Mouse (Mus musculus) midbrain, embryonic 16.5 days (tissue): ENCODE results near the gene Ehmt2. TPM values are rescaled to one million over a fixed set of nuclear protein-coding genes. Genes with fewer than 3 reads are reported as not detected.
"Not testable (repeated sequence)": the region's sequence is repeated elsewhere in the genome, so short reads cannot be mapped to it uniquely, and the experiment has no call there.

ENCODE experiments used
- ATAC-seq: fragments of 200-750 bp; cut with Nextera tagmentation; 2 replicates; pipeline ENCODE4 v1.8.0; 2017; ENCODE audit warnings: moderate TSS enrichment
- H3K27ac ChIP-seq: fragments of 300-500 bp; sonication (generic); 2 replicates; pipeline ENCODE4 v1.5.1; 2014; ENCODE audit warnings: mild to moderate bottlenecking, low read length, mixed read lengths
- H3K27me3 ChIP-seq: fragments of 300-500 bp; sonication (generic); 2 replicates; pipeline ENCODE4 v1.6.1; 2014; ENCODE audit warnings: low read depth, low read length, mixed read lengths; ENCODE audit not compliant: control insufficient read depth, insufficient read depth
- H3K36me3 ChIP-seq: fragments of 300-500 bp; sonication (generic); 2 replicates; pipeline ENCODE4 v1.6.1; 2014; ENCODE audit warnings: mild to moderate bottlenecking, low read length, moderate library complexity, mixed read lengths; ENCODE audit not compliant: control insufficient read depth, insufficient read depth
- H3K4me1 ChIP-seq: fragments of 300-500 bp; sonication (generic); 2 replicates; pipeline ENCODE4 v1.6.1; 2014; ENCODE audit warnings: mild to moderate bottlenecking, low read length, mixed read lengths; ENCODE audit not compliant: control insufficient read depth, insufficient read depth
- H3K4me2 ChIP-seq: fragments of 300-500 bp; sonication (generic); 2 replicates; pipeline ENCODE4 v1.6.1; 2014; ENCODE audit warnings: mild to moderate bottlenecking, low read length, mixed read lengths
- H3K4me3 ChIP-seq: fragments of 300-500 bp; sonication (generic); 2 replicates; pipeline ENCODE4 v1.5.1; 2014; ENCODE audit warnings: low read depth, mild to moderate bottlenecking, low read length, moderate library complexity, mixed read lengths
- H3K9ac ChIP-seq: fragments of 300-500 bp; sonication (generic); 2 replicates; pipeline ENCODE4 v1.6.1; 2014; ENCODE audit warnings: low read depth, low read length, mixed read lengths
- H3K9me3 ChIP-seq: fragments of 300-500 bp; sonication (generic); replicated peaks from 2 replicates; pipeline ENCODE4 v1.6.1; 2014; ENCODE audit warnings: mild to moderate bottlenecking, low read length, mixed read lengths; ENCODE audit not compliant: control insufficient read depth, poor library complexity, severe bottlenecking
- WGBS: fragments of 180-500 bp; shearing (Covaris S2); extraction: QIAGEN DNeasy Blood & Tissue Kit; methylation state at CpG from one replicate; pipeline ENCODE4 v1.1.7; 2014; 5-methylcytosine and 5-hydroxymethylcytosine counted together
- polyA plus RNA-seq: library from polyadenylated mRNA; unstranded; fragments of >200 nt; fragmentation: Nextera tagmentation; extraction: Ambion mirVana; gene quantifications from 2 replicates; pipeline ENCODE4 v1.2.1, GENCODE M21; 2015

Gene Ehmt2
- polyA plus RNA-seq, 1 experiment from 2014 or later, result 99.8 TPM

- ATAC-seq, result no peak
- H3K27ac ChIP-seq, result no peak overlapping the region
- no peak overlapping the region for H3K9ac ChIP-seq
- WGBS, result 86% methylated on average over 4 of the region's 4 CpGs
- no peaks in the 10 kb centered on the region for H3K36me3 ChIP-seq
- no peaks in the 10 kb centered on the region for H3K27me3 ChIP-seq
- H3K4me2 ChIP-seq, result no peak overlapping the region
- H3K4me3 ChIP-seq, result no peak overlapping the region
- no peaks in the 10 kb centered on the region for H3K9me3 ChIP-seq
- H3K4me1 ChIP-seq, result 0 out of 2 replicates have a peak, but pooled peaks cover 2% of the 10 kb centered on the region
Measured at GRCm38 (mm10) chr17:34943128-34943815, 45.0 kb downstream of the Ehmt2 start.

- no peak overlapping the region for H3K9ac ChIP-seq
- no peak overlapping the region for H3K27ac ChIP-seq
- H3K4me3 ChIP-seq, result no peak overlapping the region
- no peaks in the 10 kb centered on the region for H3K27me3 ChIP-seq
- H3K4me2 ChIP-seq, result no peak overlapping the region
- H3K36me3 ChIP-seq, result peaks cover under 1% of the 10 kb centered on the region; the same call in 1 of the 2 replicates
- H3K4me1 ChIP-seq, result 0 out of 2 replicates have a peak, but pooled peaks cover 2% of the 10 kb centered on the region
- ATAC-seq, result no peak
- no peaks in the 10 kb centered on the region for H3K9me3 ChIP-seq
Measured at GRCm38 (mm10) chr17:34944362-34944761, 46.1 kb downstream of the Ehmt2 start.

DNA sequence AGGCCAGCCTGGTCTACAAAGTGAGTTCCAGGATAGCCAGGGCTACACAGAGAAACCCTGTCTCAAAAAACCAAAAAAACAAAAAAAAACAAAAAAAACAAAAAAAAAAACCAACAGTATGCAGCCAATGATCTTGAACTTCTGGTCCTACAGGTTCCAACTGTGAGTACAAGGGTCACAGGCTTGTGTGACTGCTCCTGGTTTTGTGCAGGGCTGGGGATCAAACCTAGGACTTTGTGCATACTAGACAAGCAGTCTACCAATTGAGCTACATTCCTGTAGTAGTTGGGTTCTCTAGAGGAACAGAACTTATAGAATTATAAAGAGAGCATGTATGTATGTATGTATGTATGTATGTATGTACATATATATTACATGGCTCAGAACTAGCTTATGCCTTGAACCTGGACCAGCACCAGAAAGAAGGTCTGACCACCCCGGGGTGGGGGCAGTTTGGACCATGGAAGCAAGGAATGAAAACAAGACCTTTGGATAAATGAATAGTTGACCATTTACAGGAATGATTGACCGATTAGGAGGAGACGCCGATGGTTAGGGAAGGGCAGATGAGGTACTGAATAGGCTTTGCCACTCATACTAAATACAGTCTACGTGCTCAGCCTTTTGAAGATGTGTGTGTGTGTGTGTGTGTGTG lies 48.3 kb downstream of the Ehmt2 start:
- Histone ChIP-seq H3K4me3 (no peak overlapping the region), H3K9ac (no peak overlapping the region), H3K9me3 (no peaks in the 10 kb centered on the region), H3K27me3 (no peaks in the 10 kb centered on the region), H3K27ac (no peak overlapping the region), H3K36me3 (peaks cover 7% of the 10 kb centered on the region; the same call in 1 of the 2 replicates), H3K4me2 (no peak overlapping the region), H3K4me1 (peaks cover 14% of the 10 kb centered on the region)
- 97% methylated on average over 5 of the region's 5 CpGs for WGBS
- ATAC-seq, result no peak

DNA sequence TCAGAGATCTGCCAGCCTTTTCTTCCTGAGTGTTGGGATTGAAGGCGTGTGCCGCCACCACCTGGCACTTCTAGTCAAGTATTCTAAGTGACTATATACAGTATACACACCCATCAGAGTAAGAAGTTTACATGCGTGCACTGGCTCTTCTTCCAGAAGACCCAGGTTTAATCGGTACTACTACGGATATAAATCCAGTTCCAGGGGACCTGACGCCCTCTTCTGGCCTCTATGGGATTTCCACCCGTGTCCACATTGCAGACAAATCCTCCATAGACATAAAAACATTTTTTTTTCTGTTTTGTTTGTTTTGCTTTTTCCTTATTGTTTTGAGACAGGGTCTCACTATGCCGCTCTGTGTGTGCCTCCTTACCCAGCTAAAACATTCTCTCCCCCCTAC lies 49.3 kb downstream of the Ehmt2 start:
- peaks cover 14% of the 10 kb centered on the region for H3K4me1 ChIP-seq
- H3K9ac ChIP-seq, result no peak overlapping the region
- no peak overlapping the region for H3K4me2 ChIP-seq
- ATAC-seq, result no peak
- H3K4me3 ChIP-seq, result no peak overlapping the region
- H3K36me3 ChIP-seq, result peaks cover 7% of the 10 kb centered on the region; the same call in 1 of the 2 replicates
- no peaks in the 10 kb centered on the region for H3K9me3 ChIP-seq
- WGBS, result 30% methylated on average over 8 of the region's 8 CpGs
- H3K27ac ChIP-seq, result no peak overlapping the region
- no peaks in the 10 kb centered on the region for H3K27me3 ChIP-seq

- 59% methylated on average over 9 of the region's 9 CpGs for WGBS
- ATAC-seq, H3K9me3 ChIP-seq, H3K4me3 ChIP-seq, H3K36me3 ChIP-seq, H3K4me2 ChIP-seq, H3K27me3 ChIP-seq, H3K9ac ChIP-seq, H3K27ac ChIP-seq: not testable (repeated sequence)
- H3K4me1 ChIP-seq, result peaks cover 14% of the 10 kb centered on the region
Measured at GRCm38 (mm10) chr17:34948721-34949552, 50.7 kb downstream of the Ehmt2 start.

GRCm38 (mm10) chr17:34949553-34949969 lies 51.3 kb downstream of the Ehmt2 start:
- Histone ChIP-seq H3K27ac (no peak overlapping the region), H3K9ac (no peak overlapping the region), H3K36me3 (peaks cover 7% of the 10 kb centered on the region; the same call in 1 of the 2 replicates), H3K4me3 (no peak overlapping the region), H3K27me3 (no peaks in the 10 kb centered on the region), H3K9me3 (no peaks in the 10 kb centered on the region), H3K4me2 (no peak overlapping the region), H3K4me1 (peaks cover 14% of the 10 kb centered on the region)
- no peak for ATAC-seq
- 37% methylated on average over 4 of the region's 4 CpGs for WGBS

GRCm38 (mm10) chr17:34950514-34951455 lies 52.5 kb downstream of the Ehmt2 start:
- H3K9ac ChIP-seq, result peak overlapping the region; percentile 99
- ATAC-seq, result no peak
- H3K4me2 ChIP-seq, result peak overlapping the region; percentile 98
- no peaks in the 10 kb centered on the region for H3K27me3 ChIP-seq
- H3K4me1 ChIP-seq, result peaks cover 14% of the 10 kb centered on the region
- H3K36me3 ChIP-seq, result peaks cover 7% of the 10 kb centered on the region; the same call in 1 of the 2 replicates
- peak overlapping the region; percentile 91 for H3K27ac ChIP-seq
- peak overlapping the region; percentile 94 for H3K4me3 ChIP-seq
- 28% methylated on average over 10 of the region's 10 CpGs for WGBS
- H3K9me3 ChIP-seq, result no peaks in the 10 kb centered on the region

- peak; percentile 4 for ATAC-seq
Measured at GRCm38 (mm10) chr17:34951636-34952377, 53.5 kb downstream of the Ehmt2 start.

More at GRCm38 (mm10) chr17:34951636-34952377, 53.5 kb downstream of the Ehmt2 start:
- Histone ChIP-seq H3K9ac (peak overlapping the region; percentile 99), H3K27ac (peak overlapping the region; percentile 91), H3K4me1 (peaks cover 14% of the 10 kb centered on the region), H3K9me3 (no peaks in the 10 kb centered on the region), H3K27me3 (no peaks in the 10 kb centered on the region), H3K4me2 (peak overlapping the region; percentile 98), H3K36me3 (peaks cover 7% of the 10 kb centered on the region; the same call in 1 of the 2 replicates), H3K4me3 (peak overlapping the region; percentile 94)
- WGBS, result under 1% methylated on average over 29 of the region's 29 CpGs
